Mouse (Mus musculus) spleen, adult 2 months (tissue): ENCODE measurements at regions not wholly inside any gene's neighbourhood (a gene's known extent, or its start where the extent isn't known, plus 50 kb on each side); places are given as distances from the start of the nearest gene placed in this dataset.

Experiments used
- CTCF ChIP-seq: fragments of 200-500 bp; IDR thresholded peaks from 2 replicates; pipeline ENCODE4 v1.5.1; 2011; ENCODE audit warnings: mild to moderate bottlenecking, inconsistent platforms; ENCODE audit not compliant: insufficient read depth, insufficient read length, insufficient replicate concordance; ENCODE audit errors: extremely low read depth
- POLR2A ChIP-seq: fragments of 200-500 bp; IDR thresholded peaks from 2 replicates; pipeline ENCODE4 v1.6.1; 2011; ENCODE audit warnings: low read depth, low read length, inconsistent platforms

- no peak for TF ChIP-seq CTCF
- no peak for TF ChIP-seq POLR2A
Measured at GRCm38 (mm10) chr12:77798516-77798915, 395.5 kb upstream of the Gm6657 start.
